Mouse (Mus musculus): ENCODE data around the gene Iscu.
A peak's percentile ranks its signal among the peaks of the same experiment; 100 is the strongest.

- TF ChIP-seq CTCF (IDR thresholded peaks at IDR 0.05; ENCODE audit: extremely low read depth, insufficient read depth, low read length) (peak; percentile 84), POLR2A (IDR thresholded peaks at IDR 0.05; ENCODE audit: extremely low read depth, insufficient read depth, low read length) (no peak)
Measured at GRCm38 (mm10) chr5:113732182-113732581, 40.4 kb upstream of the Iscu start.

Measured in cortical plate, adult 2 months (tissue).